Mouse (Mus musculus) cerebellum, adult 9-11 months (tissue): ENCODE measurements around the gene Klhl2.

Experiments used
- DNase-seq: peaks from one replicate; pipeline ENCODE4 v3.0.0; 2022

Gene Klhl2

GRCm38 (mm10) chr8:64829921-64830320 lies 19.9 kb downstream of the Klhl2 start:
- DNase-seq = no peak

- no peak for DNase-seq
Observed at GRCm38 (mm10) chr8:64829391-64829790, 20.4 kb downstream of the Klhl2 start.

GRCm38 (mm10) chr8:64828466-64828865 lies 21.4 kb downstream of the Klhl2 start:
- no peak for DNase-seq

- no peak for DNase-seq
Observed at GRCm38 (mm10) chr8:64827356-64827755, 22.5 kb downstream of the Klhl2 start.

- no peak for DNase-seq
Observed at GRCm38 (mm10) chr8:64826461-64826860, 23.4 kb downstream of the Klhl2 start.

- peak; percentile 35 for DNase-seq
Observed at GRCm38 (mm10) chr8:64823905-64824304, 25.9 kb downstream of the Klhl2 start.

- no peak for DNase-seq
Observed at GRCm38 (mm10) chr8:64820940-64821339, 28.9 kb downstream of the Klhl2 start.

- DNase-seq = no peak
Observed at GRCm38 (mm10) chr8:64811790-64812189, 38.0 kb downstream of the Klhl2 start.

- no peak for DNase-seq
Observed at GRCm38 (mm10) chr8:64811083-64811482, 38.7 kb downstream of the Klhl2 start.

GRCm38 (mm10) chr8:64806558-64806957 lies 43.3 kb downstream of the Klhl2 start:
- no peak for DNase-seq

GRCm38 (mm10) chr8:64804971-64805370 lies 44.8 kb downstream of the Klhl2 start:
- no peak for DNase-seq

GRCm38 (mm10) chr8:64799306-64799705 lies 50.5 kb downstream of the Klhl2 start:
- DNase-seq = no peak

- DNase-seq = no peak
Observed at GRCm38 (mm10) chr8:64798503-64798902, 51.3 kb downstream of the Klhl2 start.

GRCm38 (mm10) chr8:64797751-64798150 lies 52.1 kb downstream of the Klhl2 start:
- DNase-seq = no peak

- DNase-seq = no peak
Observed at GRCm38 (mm10) chr8:64791250-64791881, 58.5 kb downstream of the Klhl2 start.

- DNase-seq = no peak
Observed at GRCm38 (mm10) chr8:64790418-64790817, 59.4 kb downstream of the Klhl2 start.

- DNase-seq = no peak
Observed at GRCm38 (mm10) chr8:64788715-64789114, 61.1 kb downstream of the Klhl2 start.

GRCm38 (mm10) chr8:64786801-64787200 lies 63.0 kb downstream of the Klhl2 start:
- no peak for DNase-seq

- no peak for DNase-seq
Observed at GRCm38 (mm10) chr8:64784235-64784634, 65.6 kb downstream of the Klhl2 start.

- DNase-seq = no peak
Observed at GRCm38 (mm10) chr8:64781947-64782346, 67.9 kb downstream of the Klhl2 start.

- no peak for DNase-seq
Observed at GRCm38 (mm10) chr8:64777925-64778324, 71.9 kb downstream of the Klhl2 start.

- no peak for DNase-seq
Observed at GRCm38 (mm10) chr8:64774136-64774535, 75.7 kb downstream of the Klhl2 start.

GRCm38 (mm10) chr8:64770814-64771213 lies 79.0 kb downstream of the Klhl2 start:
- DNase-seq = no peak

GRCm38 (mm10) chr8:64769586-64769985 lies 80.2 kb downstream of the Klhl2 start:
- no peak for DNase-seq

- no peak for DNase-seq
Observed at GRCm38 (mm10) chr8:64768645-64769044, 81.2 kb downstream of the Klhl2 start.
